Mouse (Mus musculus) bone marrow macrophage, adult 2 months (primary cell): ENCODE results near the gene Nfkb2.

Source experiments
- CTCF ChIP-seq: IDR thresholded peaks from 2 replicates; pipeline ENCODE4 v1.5.1; 2012; ENCODE audit warnings: low read depth, mild to moderate bottlenecking, low read length, moderate library complexity
- POLR2A ChIP-seq: IDR thresholded peaks from 2 replicates; pipeline ENCODE4 v1.6.1; 2012; ENCODE audit warnings: mild to moderate bottlenecking, low read depth, low read length, borderline replicate concordance

GRCm38 (mm10) chr19:46350168-46350932 is 46.2 kb downstream of the Nfkb2 start, which contains the start of gene 2310034G01Rik:
- TF ChIP-seq CTCF, result no peak
- no peak for TF ChIP-seq POLR2A
